Comparison of ENCODE assay signal across 9 mouse cellular contexts in genomic region chr11:77687541-77688131, GRCm38 (mm10). TPM values are rescaled to one million over a fixed set of nuclear protein-coding genes. Genes with fewer than 3 reads are reported as not detected.
DNase-seq lines count a peak whose midpoint lies in the region; ATAC-seq and TF ChIP-seq lines count a peak whose summit lies in the region.
"Had no signal": no experiment of that assay in that cellular context is flagged by ENCODE, and none has a peak within 500 bp of the region (broad histone marks: within the 10 kb centered on the region; RNA-seq: fewer than 3 reads in every experiment).

No protein-coding gene starts in this region.

- H3K4me1 ChIP-seq in MEL (ENCODE audit: control insufficient read depth in 1 of 2, insufficient read depth in 2 of 2, low read length in 2 of 2), result peaks cover 13 to 18% of the 10 kb centered on the region in 2 experiments; a peak in 3 of 4 replicates
- peaks cover 19% of the 10 kb centered on the region for H3K4me1 ChIP-seq in forebrain, embryonic 13.5 days

- ATAC-seq in forebrain, embryonic 13.5 days, result no peak
- ATAC-seq in erythroid progenitor cell, adult 5-6 weeks (replicated peaks; ENCODE audit: low FRiP score, poor library complexity, severe bottlenecking), result no peak

- H3K9me3 ChIP-seq in MEL (replicated peaks; ENCODE audit: insufficient read depth, low read length), result no peaks in the 10 kb centered on the region
- H3K9me3 ChIP-seq in forebrain, embryonic 13.5 days (replicated peaks), result no peaks in the 10 kb centered on the region

- no peak for TF ChIP-seq RAD21 in MEL (IDR thresholded peaks at IDR 0.05; ENCODE audit: low read depth, low read length)

- peaks cover 38 to 44% of the 10 kb centered on the region in 2 experiments for H3K36me3 ChIP-seq in MEL (ENCODE audit: control insufficient read depth in 1 of 2, insufficient read depth in 2 of 2, low read length in 2 of 2)
- peaks cover 16% of the 10 kb centered on the region for H3K36me3 ChIP-seq in forebrain, embryonic 13.5 days (ENCODE audit: poor library complexity, severe bottlenecking)

- peak; percentile 82 for DNase-seq in MEL (ENCODE audit: low read depth, low spot score)
- peak; percentile 33 for DNase-seq in c-Kit-positive CD71-positive TER-119-negative erythroid progenitor cells, embryonic 14.5 days (ENCODE audit: low read depth)
- peak; percentile 65 for DNase-seq in heart, postnatal 4 days
- DNase-seq in layer of hippocampus, postnatal 36 days, result peak; percentile 19 to 32
- DNase-seq in lung, postnatal 4 days, result peak; percentile 60 to 64
- DNase-seq in right cerebral cortex, postnatal 4 days, result peak; percentile 27

- peak overlapping the region; percentile 87 to 89 for H3K4me3 ChIP-seq in MEL (ENCODE audit: control insufficient read depth in 1 of 2, insufficient read depth in 1 of 2, low read depth in 2 of 2, low read length in 2 of 2)
- H3K4me3 ChIP-seq in forebrain, embryonic 13.5 days, result peak overlapping the region; percentile 98

- no peak for TF ChIP-seq EP300 in MEL (IDR thresholded peaks at IDR 0.05; ENCODE audit: low read depth in 1 of 2, low read length in 2 of 2)

- no peak for TF ChIP-seq CTCF in MEL (IDR thresholded peaks at IDR 0.05 in 2 of 3, conservative IDR thresholded peaks at IDR 0.05 in 1 of 3; ENCODE audit: control insufficient read depth in 1 of 3, insufficient read depth in 1 of 3, low read depth in 2 of 3, low read length in 3 of 3, poor library complexity in 1 of 3, severe bottlenecking in 1 of 3)

- peak overlapping the region; percentile 75 for H3K4me2 ChIP-seq in forebrain, embryonic 13.5 days

- 1% methylated on average over 32 of the region's 40 CpGs for WGBS in forebrain, embryonic 13.5 days

- peak overlapping the region; percentile 96 for H3K9ac ChIP-seq in MEL (ENCODE audit: control insufficient read depth, low read depth, low read length, poor library complexity, severe bottlenecking)
- H3K9ac ChIP-seq in forebrain, embryonic 13.5 days, result peak overlapping the region; percentile 98

- TF ChIP-seq POLR2A in MEL (IDR thresholded peaks at IDR 0.05; ENCODE audit: control insufficient read depth in 1 of 2, insufficient read depth in 1 of 2, low read depth in 1 of 2, low read length in 2 of 2, poor library complexity in 1 of 2), result peak; percentile 4 to 38; a peak in 3 of 4 replicates

- no peaks in the 10 kb centered on the region for H3K27me3 ChIP-seq in MEL (ENCODE audit: control insufficient read depth in 1 of 2, insufficient read depth in 2 of 2, low read length in 2 of 2)
- H3K27me3 ChIP-seq in forebrain, embryonic 13.5 days, result no peaks in the 10 kb centered on the region

- peak overlapping the region; percentile 73 for H3K27ac ChIP-seq in MEL (ENCODE audit: control insufficient read depth, low read depth, low read length)
- H3K27ac ChIP-seq in forebrain, embryonic 13.5 days, result peak overlapping the region; percentile 98

- peaks cover 57% of the 10 kb centered on the region for H3K79me2 ChIP-seq in MEL (ENCODE audit: control insufficient read depth, insufficient read depth, low read length, poor library complexity)

TF ChIP-seq in MEL, 35 proteins besides CTCF, POLR2A, EP300 and RAD21:
- TF ChIP-seq ZKSCAN1 (IDR thresholded peaks at IDR 0.05; ENCODE audit: low read depth, low read length), result no peak
- 0 out of 2 replicates have a peak, but pooled peaks have one; percentile 23 for TF ChIP-seq UBTF (IDR thresholded peaks at IDR 0.05; ENCODE audit: borderline replicate concordance, insufficient read depth, low read depth, low read length)
- TF ChIP-seq CHD1 (IDR thresholded peaks at IDR 0.05; ENCODE audit: low read depth, low read length), result no peak; the same call in 1 of the 2 replicates
- no peak for TF ChIP-seq KAT2A (conservative IDR thresholded peaks at IDR 0.05; ENCODE audit: low read depth, low read length)
- TF ChIP-seq GABPA (IDR thresholded peaks at IDR 0.05; ENCODE audit: low read depth, low read length), result no peak
- TF ChIP-seq ZNF384 (IDR thresholded peaks at IDR 0.05; ENCODE audit: low read depth, low read length), result peak; percentile 81
- no peak for TF ChIP-seq POLR2AphosphoS5 (IDR thresholded peaks at IDR 0.05; ENCODE audit: borderline replicate concordance, low read depth, low read length)
- TF ChIP-seq SIN3A (IDR thresholded peaks at IDR 0.05; ENCODE audit: low read length), result peak; percentile 72; the same call in 1 of the 2 replicates
- TF ChIP-seq MEF2A (IDR thresholded peaks at IDR 0.05; ENCODE audit: extremely low read depth, insufficient replicate concordance, low read depth, low read length, poor library complexity, severe bottlenecking), result no peak
- no peak for TF ChIP-seq RCOR1 (IDR thresholded peaks at IDR 0.05; ENCODE audit: low read depth, low read length)
- TF ChIP-seq BHLHE40 (IDR thresholded peaks at IDR 0.05; ENCODE audit: borderline replicate concordance, low read depth, low read length), result no peak
- peak; percentile 16; the same call in 1 of the 2 replicates for TF ChIP-seq USF1 (IDR thresholded peaks at IDR 0.05; ENCODE audit: low read depth, low read length)
- TF ChIP-seq MYB (IDR thresholded peaks at IDR 0.05; ENCODE audit: low read depth, low read length), result no peak
- TF ChIP-seq TBP (IDR thresholded peaks at IDR 0.05; ENCODE audit: low read depth, low read length), result peak; percentile 72
- no peak; the same call in none of the 2 replicates for TF ChIP-seq NELFE (IDR thresholded peaks at IDR 0.05; ENCODE audit: low read depth, low read length)
- no peak for TF ChIP-seq GATA1 (IDR thresholded peaks at IDR 0.05; ENCODE audit: low read depth, low read length)
- TF ChIP-seq TAL1 (IDR thresholded peaks at IDR 0.05; ENCODE audit: low read length), result no peak
- TF ChIP-seq CHD2 (IDR thresholded peaks at IDR 0.05; ENCODE audit: low read length), result no peak
- 0 out of 2 replicates have a peak, but pooled peaks have one; percentile 43 for TF ChIP-seq ZMIZ1 (IDR thresholded peaks at IDR 0.05; ENCODE audit: low read depth, low read length)
- peak; percentile 80; the same call in 1 of the 2 replicates for TF ChIP-seq MXI1 (IDR thresholded peaks at IDR 0.05; ENCODE audit: low read depth, low read length)
- TF ChIP-seq ELF1 (IDR thresholded peaks at IDR 0.05; ENCODE audit: low read depth, low read length), result no peak
- 0 out of 2 replicates have a peak, but pooled peaks have one; percentile 6 for TF ChIP-seq TCF12 (IDR thresholded peaks at IDR 0.05; ENCODE audit: low read depth, low read length)
- no peak for TF ChIP-seq NRF1 (IDR thresholded peaks at IDR 0.05; ENCODE audit: insufficient read depth, low read depth, low read length, poor library complexity, severe bottlenecking)
- no peak for TF ChIP-seq SMC3 (IDR thresholded peaks at IDR 0.05; ENCODE audit: low read depth, low read length)
- TF ChIP-seq ETS1 (IDR thresholded peaks at IDR 0.05; ENCODE audit: low read depth, low read length), result no peak
- peak; percentile 44; the same call in 1 of the 2 replicates for TF ChIP-seq MAZ (IDR thresholded peaks at IDR 0.05; ENCODE audit: low read depth, low read length)
- no peak for TF ChIP-seq E2F4 (IDR thresholded peaks at IDR 0.05; ENCODE audit: borderline replicate concordance, low read depth, low read length)
- no peak for TF ChIP-seq ZC3H11A (IDR thresholded peaks at IDR 0.05; ENCODE audit: low read depth, low read length)
- TF ChIP-seq JUND (IDR thresholded peaks at IDR 0.05; ENCODE audit: low read depth, low read length), result no peak
- peak; percentile 50; the same call in 1 of the 2 replicates for TF ChIP-seq MYC (IDR thresholded peaks at IDR 0.05; ENCODE audit: low read depth, low read length)
- no peak; the same call in 1 of the 2 replicates for TF ChIP-seq POLR2AphosphoS2 (IDR thresholded peaks at IDR 0.05; ENCODE audit: low read length)
- TF ChIP-seq MAFK (IDR thresholded peaks at IDR 0.05; ENCODE audit: borderline replicate concordance, low read depth, low read length), result no peak
- TF ChIP-seq MAX (IDR thresholded peaks at IDR 0.05; ENCODE audit: low read length), result peak; percentile 81
- TF ChIP-seq HCFC1 (IDR thresholded peaks at IDR 0.05; ENCODE audit: low read depth, low read length), result peak; percentile 70
- no peak for TF ChIP-seq USF2 (IDR thresholded peaks at IDR 0.05; ENCODE audit: borderline replicate concordance in 1 of 2, insufficient read depth in 1 of 2, low read depth in 1 of 2, low read length in 2 of 2)

RNA-seq across cellular contexts. Expression of gene Nufip2, which starts 1.7 kb away (rescaled TPM):
- 47.8 and 50.5 TPM in 2 replicates for total RNA-seq in MEL (2012; rRNA removed)
- polyA plus RNA-seq in MEL (2012; ENCODE audit: insufficient read depth in 1 of 2, insufficient read length in 2 of 2, low read depth in 1 of 2, low replicate concordance in 2 of 2, missing spikeins in 1 of 2), result 10 to 100 TPM; 24.7 to 56.1 TPM
- 4.3 and 5.0 TPM in 2 replicates for polyA plus RNA-seq in forebrain, embryonic 13.5 days (2015; fragmentation: Nextera tagmentation; extraction: Ambion mirVana)
- 10 to 100 TPM; 61.0 to 62.2 TPM for total RNA-seq in heart, postnatal 4 days (2021)
- total RNA-seq in layer of hippocampus, postnatal 36 days (2021), result 10 to 100 TPM; 84.8 to 92.9 TPM
- total RNA-seq in erythroid progenitor cell, adult 5-6 weeks (2015; ENCODE audit: low replicate concordance), result 21.6 and 37.3 TPM in 2 replicates
- 30.0 and 42.2 TPM in 2 replicates for total RNA-seq in erythroid progenitor cell, adult 5-6 weeks (2017; ENCODE audit: low replicate concordance)

RNA-seq across cellular contexts. Expression of gene Cryba1, which starts 37.4 kb away (rescaled TPM):
- not detected in 2 replicates for total RNA-seq in MEL (2012; rRNA removed)
- polyA plus RNA-seq in MEL (2012; ENCODE audit: insufficient read depth in 1 of 2, insufficient read length in 2 of 2, low read depth in 1 of 2, low replicate concordance in 2 of 2, missing spikeins in 1 of 2), result not detected
- 0.76 and 1.7 TPM in 2 replicates for polyA plus RNA-seq in forebrain, embryonic 13.5 days (2015; fragmentation: Nextera tagmentation; extraction: Ambion mirVana)
- not detected for total RNA-seq in heart, postnatal 4 days (2021)
- total RNA-seq in layer of hippocampus, postnatal 36 days (2021), result not detected
- total RNA-seq in erythroid progenitor cell, adult 5-6 weeks (2015; ENCODE audit: low replicate concordance), result not detected in 2 replicates
- not detected in 2 replicates for total RNA-seq in erythroid progenitor cell, adult 5-6 weeks (2017; ENCODE audit: low replicate concordance)
- total RNA-seq: layer of hippocampus, adult 18-20 months had no signal

Comparison
In these comparisons a context has a peak if more than half of its experiments do, and no peak if none do; other contexts are left out.
1. DNase-seq: peak in every context shown above with its lines; median percentile 82 in MEL; 65 in heart, postnatal 4 days; 62 in lung, postnatal 4 days; 33 in c-Kit-positive CD71-positive TER-119-negative erythroid progenitor cells, embryonic 14.5 days; 27 in right cerebral cortex, postnatal 4 days; 26 in layer of hippocampus, postnatal 36 days.